Mouse (Mus musculus) MEL (cell line): ENCODE results near the gene Rrad.

Source experiments
- CHD1 ChIP-seq: IDR thresholded peaks from 2 replicates; pipeline ENCODE4 v1.6.1; 2012; ENCODE audit warnings: low read depth, mild to moderate bottlenecking, inconsistent platforms, low read length, improper control_type of control experiment
- CTCF ChIP-seq, 3 experiments: IDR thresholded peaks in 2 of 3; conservative IDR thresholded peaks in 1 of 3; 2 replicates each; pipeline ENCODE4 v1.5.1; 2011 to 2012; ENCODE audit warnings: low read length in 3 of 3, low read depth in 2 of 3, mild to moderate bottlenecking in 2 of 3, improper control_type of control experiment in 1 of 3, inconsistent platforms in 1 of 3, mixed read lengths in 1 of 3, moderate library complexity in 1 of 3; ENCODE audit not compliant: control insufficient read depth in 1 of 3, insufficient read depth in 1 of 3, poor library complexity in 1 of 3, severe bottlenecking in 1 of 3
- GATA1 ChIP-seq: IDR thresholded peaks from 2 replicates; pipeline ENCODE4 v1.6.1; 2011; ENCODE audit warnings: low read depth, low read length, improper control_type of control experiment
- HCFC1 ChIP-seq: IDR thresholded peaks from 2 replicates; pipeline ENCODE4 v1.6.1; 2012; ENCODE audit warnings: low read depth, mild to moderate bottlenecking, inconsistent platforms, low read length, improper control_type of control experiment, moderate library complexity
- MAFK ChIP-seq: IDR thresholded peaks from 2 replicates; pipeline ENCODE4 v1.6.1; 2011; ENCODE audit warnings: low read depth, mild to moderate bottlenecking, low read length, improper control_type of control experiment, borderline replicate concordance
- MAX ChIP-seq: IDR thresholded peaks from 2 replicates; pipeline ENCODE4 v1.6.1; 2011; ENCODE audit warnings: low read length, improper control_type of control experiment
- POLR2A ChIP-seq, 2 experiments: IDR thresholded peaks; 2 replicates each; pipeline ENCODE4 v1.6.1; 2011 to 2012; ENCODE audit warnings: low read length in 2 of 2, mild to moderate bottlenecking in 2 of 2, control low read depth in 1 of 2, improper control_type of control experiment in 1 of 2, low read depth in 1 of 2, moderate library complexity in 1 of 2; ENCODE audit not compliant: control insufficient read depth in 1 of 2, insufficient read depth in 1 of 2, poor library complexity in 1 of 2

DNA sequence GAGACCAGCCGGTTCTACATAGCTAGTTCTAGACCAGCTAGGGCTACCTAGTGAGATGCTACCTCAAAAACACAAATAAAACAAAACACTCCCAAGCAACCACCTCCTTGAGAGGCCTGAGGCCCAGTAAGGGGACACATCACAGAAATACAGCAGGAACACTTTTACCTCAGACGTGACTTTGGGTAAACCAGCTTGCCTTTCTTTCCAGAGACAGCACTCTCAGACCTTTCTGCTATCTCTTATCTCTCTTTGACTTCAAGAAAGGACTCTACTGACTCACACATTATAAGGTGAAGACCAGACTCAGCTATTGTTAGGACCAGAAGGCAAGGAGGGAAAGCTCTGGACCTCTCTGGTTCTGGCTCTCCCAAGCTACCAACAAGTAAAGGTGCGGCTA is 40.8 kb downstream of the Rrad start:
- no peak for TF ChIP-seq MAFK
- no peak for TF ChIP-seq POLR2A (IDR thresholded peaks at IDR 0.05; ENCODE audit: control insufficient read depth in 1 of 2, insufficient read depth in 1 of 2, low read depth in 1 of 2, low read length in 2 of 2, poor library complexity in 1 of 2)
- TF ChIP-seq MAX, result no peak
- TF ChIP-seq GATA1, result peak; percentile 57; the same call in 1 of the 2 replicates
- no peak for TF ChIP-seq CHD1
- TF ChIP-seq CTCF (IDR thresholded peaks at IDR 0.05 in 2 of 3, conservative IDR thresholded peaks at IDR 0.05 in 1 of 3; ENCODE audit: control insufficient read depth in 1 of 3, insufficient read depth in 1 of 3, low read depth in 2 of 3, low read length in 3 of 3, poor library complexity in 1 of 3, severe bottlenecking in 1 of 3), result no peak
- TF ChIP-seq HCFC1, result no peak
